ENCODE assay signal across 24 mouse cellular contexts in the genomic region with DNA sequence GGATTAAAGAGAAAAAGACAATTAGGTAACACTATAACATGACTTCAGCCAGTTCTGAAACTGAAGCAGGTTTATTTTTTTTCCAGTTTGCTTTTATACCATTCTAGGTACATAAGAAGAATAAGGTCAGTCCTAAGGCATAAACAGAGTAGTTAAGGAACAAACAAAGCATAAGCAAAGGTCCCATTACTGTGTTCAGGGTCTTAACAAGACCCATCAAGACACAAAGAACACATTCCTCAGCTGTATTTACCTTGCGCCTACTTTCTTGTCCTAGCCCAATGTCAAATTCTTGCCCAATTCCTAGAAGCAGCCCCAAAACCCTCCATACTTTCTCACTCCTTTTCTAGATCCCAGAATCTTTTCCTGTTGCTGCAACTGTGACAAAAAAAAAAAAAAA.
DNase-seq lines count a peak whose midpoint lies in the region; ATAC-seq and TF ChIP-seq lines count a peak whose summit lies in the region.
"Had no signal": no experiment of that assay in that cellular context is flagged by ENCODE, and none has a peak within 500 bp of the region (broad histone marks: within the 10 kb centered on the region; RNA-seq: fewer than 3 reads in every experiment).

No protein-coding gene starts in this region.

- no peak for TF ChIP-seq EP300 in liver, postnatal 0 days (IDR thresholded peaks at IDR 0.05; ENCODE audit: low read depth)

- H3K9me3 ChIP-seq in heart, embryonic 10.5 days: no peaks in the 10 kb centered on the region
- peaks cover 5% of the 10 kb centered on the region; the same call in 1 of the 2 replicates for H3K9me3 ChIP-seq in liver, postnatal 0 days (ENCODE audit: low read length)
- H3K9me3 ChIP-seq: embryonic facial prominence, embryonic 10.5 days; embryonic facial prominence, embryonic 12.5 days; forebrain, embryonic 13.5 days; forebrain, embryonic 15.5 days had no signal

- no peak overlapping the region for H3K27ac ChIP-seq in heart, embryonic 10.5 days
- H3K27ac ChIP-seq in liver, postnatal 0 days (ENCODE audit: low read depth): no peak overlapping the region
- H3K27ac ChIP-seq: embryonic facial prominence, embryonic 10.5 days; embryonic facial prominence, embryonic 12.5 days; forebrain, embryonic 13.5 days; forebrain, embryonic 15.5 days had no signal

- no peak overlapping the region for H3K4me3 ChIP-seq in heart, embryonic 10.5 days
- H3K4me3 ChIP-seq in liver, postnatal 0 days (ENCODE audit: low read depth, low read length): no peak overlapping the region
- H3K4me3 ChIP-seq: embryonic facial prominence, embryonic 10.5 days; embryonic facial prominence, embryonic 12.5 days; forebrain, embryonic 13.5 days; forebrain, embryonic 15.5 days had no signal

- no peak overlapping the region for H3K4me2 ChIP-seq in liver, postnatal 0 days (ENCODE audit: low read depth, low read length)
- H3K4me2 ChIP-seq: embryonic facial prominence, embryonic 12.5 days; forebrain, embryonic 13.5 days; forebrain, embryonic 15.5 days had no signal

- WGBS in heart, embryonic 10.5 days: 93% methylated on average over 1 of the region's 1 CpGs
- 90% methylated on average over 1 of the region's 1 CpGs for WGBS in liver, postnatal 0 days (ENCODE audit: insufficient replicate concordance)

- peaks cover 23% of the 10 kb centered on the region for H3K4me1 ChIP-seq in heart, embryonic 10.5 days
- peaks cover 10% of the 10 kb centered on the region for H3K4me1 ChIP-seq in liver, postnatal 0 days (ENCODE audit: insufficient read depth)

- TF ChIP-seq CTCF in liver, postnatal 0 days (IDR thresholded peaks at IDR 0.05; ENCODE audit: low read depth): no peak

- peak; percentile 16 for DNase-seq in heart, adult 11 months
- no peak for DNase-seq in heart, embryonic 10.5 days (ENCODE audit: low spot score)
- peak; percentile 27 for DNase-seq in R1 (ENCODE audit: low read depth, low spot score)
- no peak for DNase-seq in liver, postnatal 0 days
- DNase-seq: adrenal gland, adult 8-10 months; adrenal gland, postnatal 14 days; adrenal gland, postnatal 36 days; B cell, adult 2 months; cerebellum, adult 11-12 months; cerebellum, adult 2 months; cerebellum, adult 9-10 months; cerebellum, postnatal 10 days; cerebellum, postnatal 25 days; forebrain, postnatal 0 days had no signal

- ATAC-seq in frontal cortex, adult (ENCODE audit: low TSS enrichment): no peak
- no peak for ATAC-seq in liver, postnatal 0 days
- ATAC-seq: activated CD4-positive, CD25-positive, alpha-beta regulatory T cell, adult 4 months; CD4-positive, CD25-positive, alpha-beta regulatory T cell, adult 4 months; forebrain, embryonic 13.5 days; forebrain, embryonic 15.5 days; forebrain, postnatal 0 days; Patski had no signal

- no peak overlapping the region for H3K9ac ChIP-seq in liver, postnatal 0 days (replicated peaks)
- H3K9ac ChIP-seq: embryonic facial prominence, embryonic 12.5 days; forebrain, embryonic 13.5 days; forebrain, embryonic 15.5 days; forebrain, postnatal 0 days had no signal

- no peaks in the 10 kb centered on the region for H3K27me3 ChIP-seq in heart, embryonic 10.5 days (ENCODE audit: insufficient read depth, poor library complexity, severe bottlenecking)
- H3K27me3 ChIP-seq in liver, postnatal 0 days (ENCODE audit: insufficient read depth, low read length): no peaks in the 10 kb centered on the region
- H3K27me3 ChIP-seq: CH12.LX; embryonic facial prominence, embryonic 12.5 days; forebrain, embryonic 13.5 days; forebrain, embryonic 15.5 days; Patski had no signal

- H3K36me3 ChIP-seq in heart, embryonic 10.5 days: no peaks in the 10 kb centered on the region
- H3K36me3 ChIP-seq in liver, postnatal 0 days (replicated peaks; ENCODE audit: insufficient read depth, low read length): no peaks in the 10 kb centered on the region
- H3K36me3 ChIP-seq: embryonic facial prominence, embryonic 10.5 days; embryonic facial prominence, embryonic 12.5 days; forebrain, embryonic 15.5 days; G1E had no signal

Comparison
In these comparisons a context has a peak if more than half of its experiments do, and no peak if none do; other contexts are left out.
1. DNase-seq: peak in heart, adult 11 months (single experiment) and R1 (single experiment); none in heart, embryonic 10.5 days (single experiment) and liver, postnatal 0 days (single experiment).